Mouse (Mus musculus): Measurements from ENCODE around the gene Krtap19-9b.

DNA sequence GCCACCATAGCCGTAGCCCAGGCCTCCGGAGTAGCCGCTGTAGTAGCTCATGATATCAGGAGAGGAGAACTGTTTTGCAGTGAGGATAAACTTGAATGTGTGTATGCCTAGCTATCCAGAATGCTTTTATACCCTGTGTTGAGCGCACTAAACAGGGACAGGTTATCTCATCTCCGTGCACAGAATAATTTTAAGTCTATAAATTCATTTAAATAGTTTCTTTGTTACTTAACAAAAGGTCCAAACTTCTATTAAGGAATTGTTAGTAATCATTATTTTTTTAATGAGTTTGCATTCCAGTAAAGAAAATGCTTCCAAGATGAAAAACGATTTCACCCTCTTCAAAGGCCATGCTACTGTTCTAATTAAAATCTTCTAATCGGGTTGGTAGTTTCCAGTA lies 30.7 kb upstream of the Krtap19-9b start, which contains the start of gene Krtap16-3:
- no peak for TF ChIP-seq MAFK (IDR thresholded peaks at IDR 0.05; ENCODE audit: insufficient read depth, low read depth, low read length)
- TF ChIP-seq CHD2 (IDR thresholded peaks at IDR 0.05; ENCODE audit: low read depth, low read length), result no peak
